Mouse (Mus musculus): ENCODE results near the gene Irgq. TPM values are rescaled to one million over a fixed set of nuclear protein-coding genes. Genes with fewer than 3 reads are reported as not detected.
"Not testable (repeated sequence)": the region's sequence is repeated elsewhere in the genome, so short reads cannot be mapped to it uniquely, and the experiment has no call there.

The Irgq gene
- total RNA-seq (2021): 10 to 100 TPM; 71.2 to 78.6 TPM
- long read RNA-seq, experiment 1, full-length matches to known transcripts: 24 of 61 reads
- long read RNA-seq, experiment 1, partial matches to known transcripts: 25 of 61 reads
- long read RNA-seq, experiment 1, other reads (novel, unspliced or antisense): 12 of 61 reads
- long read RNA-seq, experiment 2, full-length matches to known transcripts: 11 of 30 reads
- long read RNA-seq, experiment 2, partial matches to known transcripts: 6 of 30 reads
- long read RNA-seq, experiment 2, other reads (novel, unspliced or antisense): 13 of 30 reads

GRCm38 (mm10) chr7:24530062-24530931, at the start of gene Irgq:
Gene Irgq (plus strand): TSS chr7:24530689.
- peak; percentile 99 to 100 for DNase-seq (ENCODE audit: low spot score in 2 of 2)

- DNase-seq (ENCODE audit: low spot score in 2 of 2): no peak
Observed at GRCm38 (mm10) chr7:24480986-24481473, 49.5 kb upstream of the Irgq start.

- DNase-seq (ENCODE audit: low spot score in 2 of 2): peak; percentile 90 to 93
Observed at GRCm38 (mm10) chr7:24481474-24482207, 48.8 kb upstream of the Irgq start, which contains the start of gene Cadm4. Gene Cadm4 (plus strand): TSS chr7:24482023.

GRCm38 (mm10) chr7:24482208-24483020, 48.1 kb upstream of the Irgq start:
- no peak for DNase-seq (ENCODE audit: low spot score in 2 of 2)

GRCm38 (mm10) chr7:24483291-24483690, 47.2 kb upstream of the Irgq start:
- not testable (repeated sequence) for DNase-seq (ENCODE audit: low spot score in 2 of 2)

GRCm38 (mm10) chr7:24485481-24485880, 45.0 kb upstream of the Irgq start:
- DNase-seq (ENCODE audit: low spot score in 2 of 2): no peak

GRCm38 (mm10) chr7:24486654-24487130, 43.8 kb upstream of the Irgq start:
- no peak for DNase-seq (ENCODE audit: low spot score in 2 of 2)

- no peak for DNase-seq (ENCODE audit: low spot score in 2 of 2)
Observed at GRCm38 (mm10) chr7:24487403-24487802, 43.1 kb upstream of the Irgq start.

- DNase-seq (ENCODE audit: low spot score in 2 of 2): peak in 1 of 2 experiments; percentile 3
Observed at GRCm38 (mm10) chr7:24488303-24488702, 42.2 kb upstream of the Irgq start.

- DNase-seq (ENCODE audit: low spot score in 2 of 2): no peak
Observed at GRCm38 (mm10) chr7:24499856-24500577, 30.5 kb upstream of the Irgq start.

GRCm38 (mm10) chr7:24500929-24501328, 29.6 kb upstream of the Irgq start:
- DNase-seq (ENCODE audit: low spot score in 2 of 2): peak in 1 of 2 experiments; percentile 52

GRCm38 (mm10) chr7:24501492-24501891, 29.0 kb upstream of the Irgq start:
- peak in 1 of 2 experiments; percentile 50 for DNase-seq (ENCODE audit: low spot score in 2 of 2)

- no peak for DNase-seq (ENCODE audit: low spot score in 2 of 2)
Observed at GRCm38 (mm10) chr7:24504004-24504403, 26.5 kb upstream of the Irgq start.

- DNase-seq (ENCODE audit: low spot score in 2 of 2): no peak
Observed at GRCm38 (mm10) chr7:24504868-24505267, 25.6 kb upstream of the Irgq start.

GRCm38 (mm10) chr7:24505447-24506064, 24.9 kb upstream of the Irgq start:
- no peak for DNase-seq (ENCODE audit: low spot score in 2 of 2)

- DNase-seq (ENCODE audit: low spot score in 2 of 2): no peak
Observed at GRCm38 (mm10) chr7:24506065-24506459, 24.4 kb upstream of the Irgq start.

- DNase-seq (ENCODE audit: low spot score in 2 of 2): peak in 1 of 2 experiments; percentile 59
Observed at GRCm38 (mm10) chr7:24506476-24506837, 24.0 kb upstream of the Irgq start.

- DNase-seq (ENCODE audit: low spot score in 2 of 2): peak; percentile 75 to 85
Observed at GRCm38 (mm10) chr7:24506838-24507725, 23.4 kb upstream of the Irgq start, which contains the start of gene Zfp428. Gene Zfp428 (plus strand): TSS chr7:24507006.

All from left cerebral cortex, adult 18-20 months (tissue).